Mouse (Mus musculus) cortical plate, adult 2 months (tissue): Measurements from ENCODE around the gene Ece1.

Experiments
- CTCF ChIP-seq: fragments of 200-500 bp; IDR thresholded peaks from 2 replicates; pipeline ENCODE4 v1.5.1; 2011; ENCODE audit warnings: mild to moderate bottlenecking, control low read depth, low read length; ENCODE audit not compliant: insufficient read depth; ENCODE audit errors: extremely low read depth
- POLR2A ChIP-seq: fragments of 200-500 bp; IDR thresholded peaks from 2 replicates; pipeline ENCODE4 v1.6.1; 2011; ENCODE audit warnings: mild to moderate bottlenecking, low read length, control low read depth; ENCODE audit not compliant: insufficient read depth; ENCODE audit errors: extremely low read depth

DNA sequence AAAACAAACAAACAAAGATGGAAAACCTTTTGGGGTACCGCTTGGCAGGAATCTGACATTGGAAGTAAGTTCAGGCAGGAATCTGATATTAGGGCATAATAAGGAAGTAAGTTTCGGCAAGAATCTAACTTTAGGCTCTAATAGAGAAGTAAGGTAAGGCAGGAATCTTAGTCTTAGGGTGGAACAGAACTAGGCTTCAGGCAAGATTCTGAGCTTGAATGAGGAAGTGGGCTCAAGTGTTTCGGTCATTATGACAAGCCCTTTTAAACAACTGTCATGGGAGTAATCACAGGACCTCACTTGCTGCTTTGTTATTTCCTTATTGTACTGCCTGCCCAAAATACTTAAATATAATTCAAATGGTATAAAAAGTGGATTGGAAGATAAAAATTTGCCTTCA lies 43.7 kb upstream of the Ece1 start:
- TF ChIP-seq CTCF (no peak), POLR2A (no peak)
